Mouse (Mus musculus) forebrain, embryonic 10.5 days (tissue): Measurements from ENCODE around the gene Gm37240. TPM values are rescaled to one million over a fixed set of nuclear protein-coding genes. Genes with fewer than 3 reads are reported as not detected.
A peak's percentile ranks its signal among the peaks of the same experiment; 100 is the strongest.

ENCODE experiments used
- DNase-seq: peaks from one replicate; pipeline ENCODE4 v3.0.0-alpha.2; 2017; ENCODE audit warnings: low spot score; ENCODE audit errors: extremely low spot score
- H3K27ac ChIP-seq: fragments of 300-500 bp; sonication (generic); 2 replicates; pipeline ENCODE4 v1.5.1; 2016; ENCODE audit warnings: mild to moderate bottlenecking
- H3K27me3 ChIP-seq: fragments of 300-500 bp; sonication (generic); 2 replicates; pipeline ENCODE4 v1.6.1; 2016; ENCODE audit warnings: mild to moderate bottlenecking; ENCODE audit not compliant: poor library complexity, severe bottlenecking
- H3K36me3 ChIP-seq: fragments of 300-500 bp; sonication (generic); replicated peaks from 2 replicates; pipeline ENCODE4 v1.6.1; 2016; ENCODE audit warnings: mild to moderate bottlenecking, moderate library complexity
- H3K4me1 ChIP-seq: fragments of 300-500 bp; sonication (generic); 2 replicates; pipeline ENCODE4 v1.6.1; 2016
- H3K4me3 ChIP-seq: fragments of 300-500 bp; sonication (generic); 2 replicates; pipeline ENCODE4 v1.5.1; 2016; ENCODE audit warnings: mild to moderate bottlenecking, moderate library complexity
- H3K9me3 ChIP-seq: fragments of 300-500 bp; sonication (generic); 2 replicates; pipeline ENCODE4 v1.6.1; 2016; ENCODE audit warnings: mild to moderate bottlenecking, moderate library complexity
- WGBS: fragments of 180-500 bp; shearing (Covaris S2); methylation state at CpG from one replicate; pipeline ENCODE4 v1.1.7; 2016; 5-methylcytosine and 5-hydroxymethylcytosine counted together
- polyA plus RNA-seq: library from polyadenylated mRNA; unstranded; fragments of >200 nt; fragmentation: Nextera tagmentation; extraction: Ambion mirVana; gene quantifications from 2 replicates; pipeline ENCODE4 v1.2.1, GENCODE M21; 2016

Gene Gm37240
- polyA plus RNA-seq, 1 experiment from 2014 or later = 0.77 TPM

- H3K36me3 ChIP-seq = no peaks in the 10 kb centered on the region
- 91% methylated on average over 6 of the region's 6 CpGs for WGBS
- no peaks in the 10 kb centered on the region for H3K4me1 ChIP-seq
- no peak overlapping the region for H3K27ac ChIP-seq
- H3K4me3 ChIP-seq = no peak overlapping the region
- no peak for DNase-seq
- H3K27me3 ChIP-seq = no peaks in the 10 kb centered on the region
- H3K9me3 ChIP-seq = no peaks in the 10 kb centered on the region
These were observed 27.5 kb upstream of the Gm37240 start for GRCm38 (mm10) chr3:85914806-85915205.

- 92% methylated on average over 7 of the region's 7 CpGs for WGBS
- DNase-seq = no peak
- no peaks in the 10 kb centered on the region for H3K4me1 ChIP-seq
- no peaks in the 10 kb centered on the region for H3K27me3 ChIP-seq
- no peaks in the 10 kb centered on the region for H3K36me3 ChIP-seq
- H3K9me3 ChIP-seq = no peaks in the 10 kb centered on the region
- H3K27ac ChIP-seq = no peak overlapping the region
- H3K4me3 ChIP-seq = no peak overlapping the region
These were observed 19.8 kb upstream of the Gm37240 start for GRCm38 (mm10) chr3:85907136-85907535.

- Histone ChIP-seq H3K36me3 (no peaks in the 10 kb centered on the region), H3K4me1 (no peaks in the 10 kb centered on the region), H3K27me3 (no peaks in the 10 kb centered on the region), H3K27ac (no peak overlapping the region), H3K4me3 (no peak overlapping the region), H3K9me3 (no peaks in the 10 kb centered on the region)
- no peak for DNase-seq
These were observed 17.1 kb upstream of the Gm37240 start for GRCm38 (mm10) chr3:85904371-85904770.

- 0 out of 2 replicates have a peak, but pooled peaks cover under 1% of the 10 kb centered on the region for H3K27me3 ChIP-seq
- no peak for DNase-seq
- H3K4me3 ChIP-seq = no peak overlapping the region
- no peaks in the 10 kb centered on the region for H3K9me3 ChIP-seq
- no peaks in the 10 kb centered on the region for H3K36me3 ChIP-seq
- WGBS = 95% methylated on average over 5 of the region's 5 CpGs
- H3K27ac ChIP-seq = no peak overlapping the region
- H3K4me1 ChIP-seq = no peaks in the 10 kb centered on the region
These were observed 7.7 kb upstream of the Gm37240 start for GRCm38 (mm10) chr3:85895020-85895419.

GRCm38 (mm10) chr3:85891571-85891970 is 4.3 kb upstream of the Gm37240 start:
- Histone ChIP-seq H3K36me3 (no peaks in the 10 kb centered on the region), H3K4me1 (peaks cover 20% of the 10 kb centered on the region), H3K9me3 (no peaks in the 10 kb centered on the region), H3K4me3 (no peak overlapping the region), H3K27me3 (peaks cover 35% of the 10 kb centered on the region), H3K27ac (no peak overlapping the region)
- no peak for DNase-seq
- 70% methylated on average over 1 of the region's 1 CpGs for WGBS

GRCm38 (mm10) chr3:85888221-85888671 is 928 bp upstream of the Gm37240 start:
- no peak for DNase-seq
- no peaks in the 10 kb centered on the region for H3K9me3 ChIP-seq
- H3K27me3 ChIP-seq = peaks cover 56% of the 10 kb centered on the region
- H3K27ac ChIP-seq = no peak overlapping the region
- no peaks in the 10 kb centered on the region for H3K36me3 ChIP-seq
- WGBS = 6% methylated on average over 11 of the region's 11 CpGs
- H3K4me1 ChIP-seq = peaks cover 28% of the 10 kb centered on the region
- peak overlapping the region; percentile 59 for H3K4me3 ChIP-seq

GRCm38 (mm10) chr3:85886636-85887238 is 581 bp downstream of the Gm37240 start:
- Histone ChIP-seq H3K27me3 (peaks cover 56% of the 10 kb centered on the region), H3K36me3 (no peaks in the 10 kb centered on the region), H3K27ac (0 out of 2 replicates have a peak overlapping the region, but pooled peaks have one; percentile 53), H3K4me1 (peaks cover 28% of the 10 kb centered on the region), H3K9me3 (no peaks in the 10 kb centered on the region), H3K4me3 (peak overlapping the region; percentile 59)
- no peak for DNase-seq
- WGBS = 3% methylated on average over 22 of the region's 22 CpGs

- no peaks in the 10 kb centered on the region for H3K36me3 ChIP-seq
- no peak overlapping the region for H3K27ac ChIP-seq
- WGBS = 24% methylated on average over 1 of the region's 1 CpGs
- DNase-seq = no peak
- H3K4me3 ChIP-seq = no peak overlapping the region
- peaks cover 28% of the 10 kb centered on the region for H3K4me1 ChIP-seq
- peaks cover 56% of the 10 kb centered on the region for H3K27me3 ChIP-seq
- H3K9me3 ChIP-seq = no peaks in the 10 kb centered on the region
These were observed 1.4 kb downstream of the Gm37240 start for GRCm38 (mm10) chr3:85885906-85886305.

GRCm38 (mm10) chr3:85880687-85881086 is 6.6 kb downstream of the Gm37240 start:
- 85% methylated on average over 2 of the region's 2 CpGs for whole genome bisulfite sequencing
- H3K9me3 ChIP-seq = no peaks in the 10 kb centered on the region
- DNase-seq = no peak
- no peak overlapping the region for H3K4me3 ChIP-seq
- H3K4me1 ChIP-seq = no peaks in the 10 kb centered on the region
- H3K27me3 ChIP-seq = peaks cover 12% of the 10 kb centered on the region
- no peak overlapping the region for H3K27ac ChIP-seq
- H3K36me3 ChIP-seq = no peaks in the 10 kb centered on the region

- Histone ChIP-seq H3K36me3 (no peaks in the 10 kb centered on the region), H3K9me3 (no peaks in the 10 kb centered on the region), H3K4me1 (no peaks in the 10 kb centered on the region), H3K4me3 (no peak overlapping the region), H3K27me3 (peaks cover 6% of the 10 kb centered on the region), H3K27ac (no peak overlapping the region)
- no peak for DNase-seq
- 89% methylated on average over 8 of the region's 8 CpGs for WGBS
These were observed 7.2 kb downstream of the Gm37240 start for GRCm38 (mm10) chr3:85880068-85880467.

GRCm38 (mm10) chr3:85878911-85879310 is 8.4 kb downstream of the Gm37240 start:
- H3K4me3 ChIP-seq = no peak overlapping the region
- no peaks in the 10 kb centered on the region for H3K9me3 ChIP-seq
- H3K4me1 ChIP-seq = no peaks in the 10 kb centered on the region
- no peak overlapping the region for H3K27ac ChIP-seq
- WGBS = 90% methylated on average over 5 of the region's 5 CpGs
- DNase-seq = no peak
- H3K27me3 ChIP-seq = no peaks in the 10 kb centered on the region
- no peaks in the 10 kb centered on the region for H3K36me3 ChIP-seq

GRCm38 (mm10) chr3:85863996-85864395 is 23.3 kb downstream of the Gm37240 start:
- H3K4me3 ChIP-seq = no peak overlapping the region
- H3K4me1 ChIP-seq = peaks cover 10% of the 10 kb centered on the region
- no peak overlapping the region for H3K27ac ChIP-seq
- no peaks in the 10 kb centered on the region for H3K36me3 ChIP-seq
- WGBS = 20% methylated on average over 3 of the region's 3 CpGs
- no peaks in the 10 kb centered on the region for H3K27me3 ChIP-seq
- no peak for DNase-seq
- peaks cover 2% of the 10 kb centered on the region; the same call in 1 of the 2 replicates for H3K9me3 ChIP-seq

GRCm38 (mm10) chr3:85862886-85863285 is 24.4 kb downstream of the Gm37240 start:
- no peaks in the 10 kb centered on the region for H3K36me3 ChIP-seq
- 95% methylated on average over 2 of the region's 2 CpGs for WGBS
- no peaks in the 10 kb centered on the region for H3K9me3 ChIP-seq

GRCm38 (mm10) chr3:85860996-85861395 is 26.3 kb downstream of the Gm37240 start:
- no peaks in the 10 kb centered on the region for H3K27me3 ChIP-seq
- peaks cover 14% of the 10 kb centered on the region for H3K4me1 ChIP-seq
- no peak for DNase-seq
- no peak overlapping the region for H3K4me3 ChIP-seq
- 84% methylated on average over 5 of the region's 5 CpGs for WGBS
- H3K36me3 ChIP-seq = no peaks in the 10 kb centered on the region
- H3K9me3 ChIP-seq = no peaks in the 10 kb centered on the region
- H3K27ac ChIP-seq = no peak overlapping the region

More at GRCm38 (mm10) chr3:85862886-85863285, 24.4 kb downstream of the Gm37240 start:
- H3K4me3 ChIP-seq = no peak overlapping the region
- peaks cover 10% of the 10 kb centered on the region for H3K4me1 ChIP-seq
- no peak for DNase-seq
- no peaks in the 10 kb centered on the region for H3K27me3 ChIP-seq
- H3K27ac ChIP-seq = no peak overlapping the region
